Mouse (Mus musculus): ENCODE data around the gene Slc9b2.

DNA sequence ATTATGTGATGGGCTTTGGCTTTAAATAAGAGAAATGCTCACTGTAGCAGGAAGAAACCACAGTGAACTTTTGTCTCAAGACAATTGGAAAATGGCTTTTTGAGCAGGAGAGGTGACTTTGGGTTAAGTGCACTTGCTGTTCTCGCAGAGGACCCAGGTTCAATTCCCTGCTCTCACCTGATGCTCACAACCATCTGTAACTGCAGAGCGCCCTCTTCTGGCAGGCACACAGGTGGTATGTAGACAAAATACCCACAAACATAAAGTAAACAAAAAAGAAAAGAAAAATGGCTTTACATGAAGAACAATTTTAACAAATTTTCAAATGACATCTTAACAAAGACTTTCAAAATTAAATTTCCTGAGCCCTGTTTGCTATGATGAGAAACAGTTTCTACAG, 20.1 kb downstream of the Slc9b2 start:
- TF ChIP-seq POLR2A (IDR thresholded peaks at IDR 0.05; ENCODE audit: borderline replicate concordance, insufficient read depth, low read length) (no peak), CTCF (IDR thresholded peaks at IDR 0.05; ENCODE audit: borderline replicate concordance, insufficient read depth, low read depth, low read length) (no peak)

All from cerebellum, adult 2 months (tissue).